Mouse (Mus musculus) right cerebral cortex, postnatal 36 days (tissue): ENCODE results near the gene Dnajc5.

Experiments used
- DNase-seq, 2 experiments: peaks; one replicate each; pipeline ENCODE4 v3.0.0; 2022; ENCODE audit warnings: low spot score in 2 of 2, mixed read lengths in 1 of 2

The Dnajc5 gene

DNA sequence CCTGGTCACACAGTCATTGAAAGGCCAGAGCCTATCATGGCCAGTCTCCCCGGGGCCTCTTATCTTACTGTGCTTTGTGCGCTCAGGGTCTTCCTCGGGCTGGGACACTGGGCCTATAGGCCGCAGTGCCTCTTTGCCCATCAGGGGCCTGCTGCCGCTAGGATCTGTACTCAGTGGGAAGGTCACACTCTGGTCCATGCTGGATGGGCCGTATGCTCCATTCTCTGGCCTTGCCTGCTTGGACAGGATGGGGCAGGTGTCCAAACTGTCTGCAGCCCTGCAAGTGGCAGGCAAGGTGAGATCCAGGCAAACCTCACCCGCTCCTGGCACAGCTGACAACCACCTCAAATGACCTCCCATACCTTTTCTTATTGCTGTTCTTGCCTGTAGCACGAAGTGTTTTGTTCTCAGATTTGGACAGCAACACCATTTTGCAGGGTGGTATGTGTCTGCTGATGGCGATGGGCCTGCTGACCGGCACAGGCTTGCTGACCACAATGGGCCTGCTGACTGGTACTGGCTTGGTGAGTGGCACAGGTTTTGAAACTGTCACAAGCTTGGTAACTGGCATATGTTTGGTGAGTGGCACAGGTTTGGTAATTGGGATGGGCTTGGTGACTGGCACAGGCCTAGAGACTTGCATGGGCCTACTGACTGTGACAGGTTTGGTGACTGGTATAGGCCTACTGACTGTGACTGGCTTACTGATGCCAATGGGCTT lies 68.9 kb downstream of the Dnajc5 start:
- DNase-seq, result no peak

DNA sequence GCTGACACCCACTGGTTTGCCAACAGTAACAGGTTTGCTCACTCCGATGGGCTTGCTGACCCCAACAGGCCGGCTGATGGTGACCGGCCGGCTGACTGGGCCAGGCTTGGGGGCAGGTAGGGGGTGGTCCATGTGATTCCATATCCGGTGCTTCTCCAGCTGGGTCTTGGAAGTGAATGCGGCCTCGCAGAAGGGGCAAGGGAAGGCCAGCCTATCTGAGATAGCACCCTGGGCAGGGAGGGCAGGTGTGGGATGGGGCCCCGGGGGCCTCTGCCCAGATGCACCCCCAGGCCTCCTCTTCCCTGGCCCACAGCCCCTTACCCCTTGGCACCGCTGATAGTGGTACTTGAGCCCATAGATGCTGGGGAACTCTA lies 69.4 kb downstream of the Dnajc5 start:
- DNase-seq, result no peak

DNA sequence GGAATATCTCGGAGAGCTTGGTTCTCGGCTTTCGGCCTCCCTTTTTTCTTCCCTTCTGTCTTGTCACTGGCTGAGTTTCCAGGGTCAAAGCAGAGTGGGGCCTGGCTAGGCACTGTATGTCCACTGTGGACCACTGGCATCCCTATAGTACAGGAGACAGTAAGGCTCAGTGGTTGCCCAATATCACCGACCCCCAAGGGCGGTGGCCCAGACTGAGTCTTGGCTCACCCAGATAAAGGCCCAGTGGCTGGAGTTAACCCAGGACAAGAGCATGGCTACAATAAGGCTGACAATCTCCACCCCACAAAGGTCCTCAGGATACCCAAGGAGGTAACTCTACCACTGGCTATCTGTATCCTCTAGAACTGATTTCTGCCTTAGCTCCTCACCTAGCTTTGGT lies 70.2 kb downstream of the Dnajc5 start:
- DNase-seq, result no peak

DNA sequence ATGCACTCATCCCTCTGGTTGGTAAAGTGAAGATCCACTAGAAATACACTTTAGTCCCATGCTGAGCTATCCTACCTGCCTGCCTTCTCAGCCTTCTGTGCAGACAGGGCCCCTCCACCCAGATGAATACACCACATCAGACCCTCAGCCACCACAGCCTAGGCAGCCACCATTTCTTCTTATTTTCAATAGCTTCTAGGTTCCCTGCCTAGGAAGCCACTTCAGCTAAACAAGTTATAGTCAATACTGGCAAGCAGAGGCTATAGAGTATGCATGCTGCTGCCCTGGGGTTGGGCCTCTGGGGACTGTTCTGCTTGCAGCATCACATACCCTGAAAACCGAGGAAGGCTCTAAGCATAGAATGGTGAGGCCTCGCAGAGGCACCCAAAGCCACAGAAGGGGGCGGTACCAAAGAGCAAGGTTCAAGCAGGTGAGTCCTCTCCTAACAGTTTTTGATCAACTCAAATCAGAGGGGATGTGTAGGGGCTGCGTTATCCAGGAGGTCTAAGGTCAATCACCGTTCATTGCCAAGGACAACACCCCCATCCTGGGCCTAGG lies 71.3 kb downstream of the Dnajc5 start, which contains the start of gene Prpf6:
TSS of gene Prpf6 (plus strand) at position 341 of the 558 bp plus-strand sequence.
- no peak for DNase-seq

DNA sequence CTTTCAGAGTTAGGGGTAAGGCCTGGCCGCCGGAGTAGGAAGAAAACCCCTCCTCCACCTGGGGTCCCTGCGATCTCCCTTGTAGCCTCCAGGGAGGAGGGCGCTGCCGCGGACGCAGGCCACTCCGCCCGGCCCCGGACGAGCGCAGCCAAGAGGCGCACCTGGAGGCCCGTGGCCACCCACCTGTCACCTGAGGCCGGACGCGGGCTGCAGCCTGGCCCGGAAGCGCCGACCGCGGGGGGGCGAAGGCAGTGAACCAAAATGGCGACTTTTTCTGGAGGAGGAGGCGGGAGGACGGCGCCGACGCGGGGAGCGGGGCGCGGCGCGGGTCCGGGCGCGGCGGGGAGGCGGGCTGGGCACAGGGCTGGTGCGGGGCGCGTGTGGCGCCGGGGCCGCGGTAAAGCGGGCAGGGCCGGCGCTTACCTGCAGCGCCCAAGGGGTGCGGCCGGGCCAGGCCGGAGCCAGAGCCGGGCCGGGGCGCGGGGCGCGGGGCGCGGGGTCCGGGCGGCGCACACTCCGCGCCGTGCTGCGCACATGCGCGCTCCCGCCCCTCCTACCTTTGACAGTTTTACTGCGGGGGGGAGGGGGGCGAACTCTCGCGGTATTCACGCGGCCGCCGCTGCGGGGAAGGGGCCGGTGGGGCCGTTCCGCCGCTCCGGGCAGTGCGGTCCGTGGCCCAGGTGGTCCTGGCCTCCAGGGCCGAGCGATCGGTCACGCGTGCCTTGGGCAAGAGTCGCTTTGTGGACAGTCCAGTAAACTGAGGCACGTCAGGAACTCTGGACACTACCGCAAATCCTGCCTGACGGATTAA lies 72.2 kb downstream of the Dnajc5 start, which contains the start of gene Zfp512b:
TSS of gene Zfp512b (minus strand) at position 573 of the 811 bp plus-strand sequence.
- DNase-seq, result no peak

DNA sequence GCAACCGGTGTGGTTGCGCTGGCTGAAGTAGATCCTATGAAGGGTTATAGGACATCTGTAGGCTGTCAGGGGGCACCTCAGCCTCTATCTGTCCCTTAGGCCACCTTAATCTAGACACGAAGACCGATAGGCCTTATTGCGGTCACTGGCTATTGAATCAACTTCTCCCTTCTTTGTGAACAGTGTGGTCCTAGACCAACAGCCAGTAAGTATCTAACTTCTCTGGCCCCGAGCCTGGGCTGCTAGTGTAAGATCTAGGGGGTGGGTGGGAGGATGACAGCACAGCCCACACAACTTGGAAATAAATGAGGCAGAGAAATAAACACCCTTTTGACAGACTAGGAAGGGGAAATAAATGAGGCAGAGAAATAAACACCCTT lies 72.7 kb downstream of the Dnajc5 start:
- no peak for DNase-seq

DNA sequence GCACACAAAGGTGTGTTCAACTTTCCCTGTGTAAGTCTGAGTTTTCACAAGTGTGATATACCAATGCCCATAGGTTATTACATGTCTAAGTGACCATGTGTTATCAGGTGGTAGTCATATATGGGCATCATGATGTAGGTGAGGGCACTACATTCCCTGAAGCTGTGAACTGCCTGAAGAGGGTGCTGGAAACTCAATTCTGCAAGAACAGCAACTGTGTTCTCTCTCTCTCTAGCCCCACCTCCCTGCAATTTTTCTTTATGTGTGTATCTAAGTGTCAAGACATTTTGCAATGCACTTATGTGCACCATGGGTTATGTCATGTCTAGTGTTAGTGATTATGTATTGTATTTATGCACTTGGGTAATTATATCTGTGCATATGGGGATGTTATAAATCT lies 73.7 kb downstream of the Dnajc5 start:
- DNase-seq, result no peak

DNA sequence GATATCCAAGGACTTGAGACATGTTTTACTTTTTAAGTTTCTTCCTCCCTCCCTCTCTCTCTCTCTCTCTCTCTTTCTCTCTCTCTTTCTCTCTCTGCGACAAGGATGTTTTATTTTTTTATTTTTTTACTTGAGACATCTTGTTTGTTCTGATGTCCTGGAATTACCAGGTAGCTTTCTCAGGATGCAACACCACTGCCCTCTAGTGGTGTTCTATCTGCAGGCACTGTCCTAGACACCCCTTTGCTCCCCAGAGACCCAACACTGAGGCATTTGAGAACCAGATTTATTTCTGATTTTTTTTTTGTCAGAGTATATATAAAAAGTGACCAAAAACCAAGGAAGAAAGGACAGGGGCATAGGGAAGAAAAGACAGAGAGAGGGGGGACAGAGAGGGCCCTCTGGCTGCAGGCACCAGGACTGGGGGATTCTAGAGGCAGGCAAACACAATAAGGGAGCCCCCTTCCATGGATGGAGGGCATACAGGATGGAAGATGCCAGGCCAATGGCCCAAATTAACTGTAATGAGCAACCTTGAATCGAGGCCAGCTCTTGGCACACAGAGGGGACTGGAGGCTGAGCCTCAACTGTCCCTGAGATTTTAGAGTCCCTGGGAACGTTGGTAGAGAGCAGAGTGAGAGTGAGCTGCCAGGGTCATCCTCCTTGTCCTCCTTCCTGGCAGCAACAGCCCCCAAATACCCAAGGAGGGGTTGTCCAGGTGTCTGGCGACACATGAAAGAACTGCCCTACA lies 74.8 kb downstream of the Dnajc5 start:
- DNase-seq, result no peak

DNA sequence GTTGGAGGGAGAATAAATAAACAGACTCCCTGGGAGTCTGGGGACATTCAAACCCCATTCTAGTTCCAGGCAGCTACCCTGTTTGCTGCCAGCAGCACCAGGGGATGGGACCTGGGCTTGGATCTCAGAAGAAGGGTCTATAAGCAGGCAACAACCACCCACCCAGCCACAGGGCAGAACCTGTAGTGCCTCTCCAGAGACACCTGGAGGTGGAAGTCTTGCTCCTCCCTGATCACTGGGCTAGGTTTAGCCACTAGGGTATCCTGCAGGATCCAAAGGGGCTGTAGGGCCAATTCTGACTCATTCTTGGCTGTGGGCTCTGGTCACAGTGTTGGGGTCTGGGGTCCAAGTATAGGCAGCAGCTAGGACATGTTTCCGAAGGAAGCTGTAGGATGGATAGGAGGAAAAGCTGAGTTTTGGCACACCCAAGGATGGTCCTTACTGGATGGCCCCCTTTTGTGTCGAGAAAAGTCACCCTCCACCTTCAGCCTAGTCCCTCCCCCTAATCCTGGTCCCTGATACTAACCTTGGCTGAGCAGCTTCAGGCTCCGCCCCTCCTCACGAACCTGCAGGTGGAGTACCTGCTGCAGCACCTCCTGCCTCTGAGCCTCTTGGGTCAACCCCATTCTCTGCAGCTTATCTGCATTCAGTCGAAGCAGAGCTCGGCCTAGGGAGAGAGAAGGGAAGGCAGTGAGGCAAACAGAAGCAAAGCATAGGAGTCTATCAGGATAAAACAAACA lies 76.1 kb downstream of the Dnajc5 start:
- no peak for DNase-seq

DNA sequence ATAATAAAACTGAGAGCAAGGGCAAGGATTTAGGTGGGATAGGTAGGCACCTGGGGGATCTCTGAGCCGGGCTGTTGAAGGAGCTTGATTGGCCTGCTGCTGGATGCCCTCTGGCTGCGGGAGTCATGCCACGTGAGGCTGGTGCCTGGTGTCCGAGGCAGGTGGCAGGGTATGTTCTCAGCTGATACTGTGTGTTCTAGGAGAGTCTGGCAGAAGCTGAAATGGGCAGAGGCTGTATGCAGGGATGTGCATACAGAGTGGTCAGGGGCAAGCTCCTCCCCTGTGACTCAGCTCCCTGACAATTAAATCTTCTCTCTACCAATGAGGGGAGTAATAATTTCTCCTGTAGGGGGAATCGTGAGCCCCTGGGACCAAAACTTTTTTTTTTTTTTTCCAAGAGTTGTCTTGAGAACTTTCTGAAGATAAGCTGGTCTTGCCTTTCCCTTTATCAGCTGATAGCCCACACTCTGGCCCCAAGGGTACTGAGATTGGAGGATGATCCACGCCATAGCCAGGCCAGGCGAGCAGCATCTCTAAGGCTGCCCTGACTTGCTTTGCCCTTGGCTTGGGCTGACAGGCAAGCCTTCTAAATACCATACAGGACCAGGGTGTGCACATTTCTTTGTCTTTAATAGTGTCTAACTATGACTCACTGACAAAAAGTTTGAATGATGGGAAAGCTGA lies 77.2 kb downstream of the Dnajc5 start:
- DNase-seq, result no peak

DNA sequence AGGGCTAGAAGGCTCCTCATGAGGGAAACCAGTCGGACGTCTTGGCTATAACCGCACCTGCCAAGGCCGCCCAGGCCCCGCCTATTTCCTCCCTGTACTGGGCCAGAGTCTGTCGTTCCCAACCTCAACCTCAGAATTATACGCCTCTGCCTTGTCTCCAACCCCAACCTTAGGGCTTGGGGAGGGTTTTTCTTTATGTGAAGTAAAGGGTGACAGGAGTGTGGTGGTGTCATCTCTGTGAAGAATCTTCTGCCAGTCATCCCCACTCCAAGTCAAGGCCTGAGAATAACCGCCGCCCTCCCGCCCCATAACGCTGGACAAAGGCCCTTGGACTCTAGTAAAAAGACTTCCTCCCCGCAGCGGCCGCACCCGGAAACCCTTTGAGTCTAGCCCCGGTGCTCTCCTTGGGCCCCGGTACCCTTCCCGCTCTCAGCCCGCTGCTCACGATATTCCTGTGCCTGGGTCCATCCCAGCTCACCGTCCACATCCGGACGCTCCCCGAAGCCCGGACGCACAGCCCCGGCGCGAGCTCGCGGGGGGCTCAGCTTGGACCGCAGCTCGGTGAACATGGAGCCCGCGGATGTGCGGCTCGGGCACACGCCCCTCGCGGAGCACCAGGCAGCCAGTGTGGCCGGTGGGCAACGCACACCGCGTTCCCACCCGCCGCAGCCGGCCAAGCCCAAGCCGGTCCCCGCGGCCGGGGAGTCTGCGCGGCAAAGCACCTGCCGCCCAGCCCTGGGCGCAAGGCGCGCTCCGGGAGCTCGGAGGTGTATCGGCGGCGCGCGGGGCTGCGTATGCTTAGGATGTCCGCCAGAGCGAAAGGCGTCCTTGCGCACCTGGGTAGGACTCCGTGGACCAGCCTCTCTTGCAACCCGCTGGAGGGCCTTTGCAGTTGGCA lies 78.4 kb downstream of the Dnajc5 start, which contains the start of gene Samd10:
TSS of gene Samd10 (minus strand) at position 759 of the 898 bp plus-strand sequence.
- peak in 1 of 2 experiments; percentile 56 for DNase-seq

DNA sequence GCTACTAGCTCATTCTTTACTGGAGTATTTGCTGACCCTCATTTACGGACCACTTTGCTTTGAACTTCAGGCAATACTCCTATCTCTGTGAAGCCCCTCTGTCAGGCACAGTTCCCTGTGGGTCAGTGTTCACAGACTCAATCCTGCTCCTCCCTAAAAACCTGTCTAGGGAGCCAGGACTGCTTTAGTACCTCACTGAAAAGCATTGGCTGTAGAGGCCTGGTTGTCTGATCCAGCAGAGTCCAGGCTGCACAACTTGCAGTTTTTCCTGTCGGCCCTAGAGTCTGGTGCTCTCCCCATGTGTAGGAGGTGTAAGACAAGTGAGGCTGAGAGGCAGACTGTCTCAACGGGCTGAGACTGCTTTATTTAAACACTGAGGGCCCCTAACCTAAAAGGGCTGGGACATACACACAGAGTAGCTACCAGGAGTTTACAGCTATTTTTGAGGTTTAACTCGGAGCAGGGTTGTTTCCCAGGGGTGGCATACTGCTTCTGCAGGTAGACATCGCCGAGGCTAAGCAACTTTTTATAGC lies 80.0 kb downstream of the Dnajc5 start:
- peak in 1 of 2 experiments; percentile 50 for DNase-seq

DNA sequence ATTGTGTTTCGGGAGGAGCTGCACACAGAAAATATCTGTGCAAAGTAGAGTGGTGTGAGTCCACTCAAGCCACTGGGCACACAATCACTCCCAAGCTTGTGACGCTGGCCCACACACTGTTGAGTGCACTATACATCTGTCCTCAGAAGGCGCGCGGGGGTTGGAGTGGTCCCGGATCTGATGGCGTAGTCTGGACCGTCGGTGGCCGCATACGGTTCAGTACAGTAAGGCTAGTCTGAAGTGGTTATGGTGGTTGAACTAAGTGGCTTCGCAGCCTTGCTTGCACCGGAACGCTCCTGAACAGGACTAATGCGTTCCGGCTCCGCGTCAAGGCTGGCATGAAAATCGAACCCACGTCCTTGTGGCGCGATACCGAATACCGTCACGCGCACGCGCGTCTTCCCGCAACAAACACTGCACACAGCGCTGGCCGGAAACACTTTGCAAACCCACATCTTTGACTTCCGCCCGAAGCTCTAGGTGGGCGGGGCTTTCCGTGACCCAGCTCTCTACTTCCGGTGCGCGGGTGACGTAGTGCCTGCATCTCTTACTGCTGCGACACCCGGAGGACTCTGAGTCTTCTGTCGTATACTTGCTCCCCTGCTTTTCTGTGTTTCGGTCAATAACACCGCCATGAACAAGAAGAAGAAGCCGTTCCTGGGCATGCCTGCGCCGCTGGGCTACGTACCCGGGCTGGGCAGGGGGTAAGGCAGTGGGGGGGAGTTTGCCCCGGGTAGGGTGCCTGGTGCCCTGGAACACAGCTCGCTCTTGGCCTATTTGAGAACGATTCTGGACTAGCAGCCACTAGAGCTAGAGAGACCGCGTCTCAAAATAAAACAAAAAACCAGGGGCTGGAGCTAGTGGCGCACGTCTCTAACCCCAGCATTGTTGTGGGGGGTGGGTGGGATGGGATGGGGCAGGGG lies 80.8 kb downstream of the Dnajc5 start:
- DNase-seq, result peak; percentile 98

DNA sequence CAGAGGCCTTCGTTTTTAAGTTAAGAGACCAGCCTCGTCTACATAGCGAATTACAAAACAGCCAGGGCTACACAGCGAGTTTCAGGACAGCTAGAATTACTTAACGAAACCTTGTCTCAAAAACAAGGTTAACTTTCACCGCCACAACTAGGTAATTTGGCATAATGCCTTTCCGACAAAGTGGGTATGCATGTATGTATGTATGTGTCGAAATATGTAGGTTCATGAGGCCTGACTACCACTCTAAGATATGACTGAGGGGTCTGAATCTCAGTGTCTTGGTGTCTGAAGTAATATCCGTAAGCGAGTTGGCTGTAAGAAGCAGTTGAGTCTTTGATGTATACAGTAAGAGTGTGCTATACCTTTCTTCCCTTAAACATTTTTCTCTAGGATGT lies 81.5 kb downstream of the Dnajc5 start:
- no peak for DNase-seq

DNA sequence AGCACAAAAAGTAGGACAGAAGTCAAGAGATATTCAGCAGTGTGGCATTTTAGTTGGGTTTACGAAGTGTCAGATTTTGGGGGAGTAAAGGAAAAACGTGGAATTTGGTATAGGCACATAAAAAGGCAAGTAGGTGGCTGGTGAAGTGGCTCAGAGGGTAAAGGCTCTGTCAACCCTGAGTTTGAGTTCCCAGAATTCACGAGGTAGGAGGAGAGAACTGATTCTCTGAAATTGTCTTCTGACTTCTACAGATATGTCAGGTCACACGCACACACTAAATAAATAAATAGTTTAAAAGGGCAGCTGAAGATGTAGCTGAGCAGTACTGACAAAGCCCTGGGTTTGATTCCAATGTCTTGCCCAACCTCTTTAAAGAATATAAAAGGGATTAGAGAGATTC lies 82.1 kb downstream of the Dnajc5 start:
- DNase-seq, result no peak
